Mouse (Mus musculus): ENCODE measurements at regions not wholly inside any gene's neighbourhood (a gene's known extent, or its start where the extent isn't known, plus 50 kb on each side); places are given as distances from the start of the nearest gene placed in this dataset.

DNA sequence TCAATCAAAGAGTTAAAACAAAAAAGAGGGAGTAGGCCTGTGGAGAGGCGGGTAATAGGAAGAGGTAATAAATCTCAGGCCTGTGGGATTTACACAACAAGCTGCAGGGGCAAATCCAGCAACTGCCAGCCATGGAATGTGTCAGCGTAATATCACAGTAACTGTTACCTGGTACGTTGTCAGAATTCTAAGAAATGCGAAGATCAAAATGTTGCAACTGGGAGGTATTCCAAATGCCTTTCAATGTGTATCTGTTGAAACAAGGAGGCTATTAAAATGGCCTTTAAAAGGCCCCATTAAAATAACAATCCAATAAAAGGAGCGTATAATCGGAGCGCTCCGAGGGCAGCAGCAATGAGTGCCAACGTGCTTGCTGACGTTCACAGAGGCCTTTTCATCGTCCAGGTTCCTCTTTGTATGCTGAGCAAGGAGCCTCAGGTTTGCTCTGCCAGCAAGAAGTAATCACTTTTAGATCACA lies 205.7 kb upstream of the Hhip start:
- TF ChIP-seq CTCF (IDR thresholded peaks at IDR 0.05; ENCODE audit: low read depth, low read length) (no peak), EP300 (IDR thresholded peaks at IDR 0.05; ENCODE audit: insufficient read depth, low read depth, low read length) (no peak), POLR2A (IDR thresholded peaks at IDR 0.05; ENCODE audit: insufficient read depth, low read length) (no peak)
